Mouse (Mus musculus) hindbrain, embryonic 15.5 days (tissue): Measurements from ENCODE around the gene Gpc6. TPM values are rescaled to one million over a fixed set of nuclear protein-coding genes. Genes with fewer than 3 reads are reported as not detected.

ENCODE experiments used
- ATAC-seq: fragments of 200-750 bp; cut with Nextera tagmentation; 2 replicates; pipeline ENCODE4 v1.8.0; 2017; ENCODE audit warnings: low read depth, moderate number of reproducible peaks, moderate TSS enrichment; ENCODE audit not compliant: low FRiP score
- H3K27ac ChIP-seq: fragments of 300-500 bp; sonication (generic); replicated peaks from 2 replicates; pipeline ENCODE4 v1.5.1; 2015; ENCODE audit warnings: mild to moderate bottlenecking, inconsistent platforms
- H3K27me3 ChIP-seq: fragments of 300-500 bp; sonication (generic); 2 replicates; pipeline ENCODE4 v1.6.1; 2015; ENCODE audit warnings: control low read depth, inconsistent platforms
- H3K36me3 ChIP-seq: fragments of 300-500 bp; sonication (generic); 2 replicates; pipeline ENCODE4 v1.6.1; 2015; ENCODE audit warnings: control low read depth, inconsistent platforms
- H3K4me1 ChIP-seq: fragments of 300-500 bp; sonication (generic); replicated peaks from 2 replicates; pipeline ENCODE4 v1.6.1; 2015; ENCODE audit warnings: control low read depth, inconsistent platforms
- H3K4me2 ChIP-seq: fragments of 300-500 bp; sonication (generic); 2 replicates; pipeline ENCODE4 v1.6.1; 2015; ENCODE audit warnings: moderate library complexity, mild to moderate bottlenecking, inconsistent platforms
- H3K4me3 ChIP-seq: fragments of 300-500 bp; sonication (generic); 2 replicates; pipeline ENCODE4 v1.5.1; 2015; ENCODE audit warnings: mild to moderate bottlenecking, inconsistent platforms
- H3K9ac ChIP-seq: fragments of 300-500 bp; sonication (generic); 2 replicates; pipeline ENCODE4 v1.6.1; 2015; ENCODE audit warnings: inconsistent platforms
- H3K9me3 ChIP-seq: fragments of 300-500 bp; sonication (generic); 2 replicates; pipeline ENCODE4 v1.6.1; 2016; ENCODE audit warnings: control low read depth, inconsistent platforms
- WGBS: fragments of 180-500 bp; shearing (Covaris S2); methylation state at CpG from one replicate; pipeline ENCODE4 v1.1.7; 2015; 5-methylcytosine and 5-hydroxymethylcytosine counted together
- polyA plus RNA-seq: library from polyadenylated mRNA; unstranded; fragments of >200 nt; fragmentation: Nextera tagmentation; extraction: Ambion mirVana; gene quantifications from 2 replicates; pipeline ENCODE4 v1.2.1, GENCODE M21; 2015

The Gpc6 gene
- polyA plus RNA-seq, 1 experiment from 2014 or later: 19.6 TPM

GRCm38 (mm10) chr14:117892026-117892425, 966.9 kb downstream of the Gpc6 start:
- no peak for ATAC-seq
- Histone ChIP-seq H3K27ac (no peak overlapping the region), H3K36me3 (no peaks in the 10 kb centered on the region), H3K27me3 (no peaks in the 10 kb centered on the region), H3K4me2 (no peak overlapping the region), H3K9ac (no peak overlapping the region), H3K9me3 (no peaks in the 10 kb centered on the region), H3K4me3 (no peak overlapping the region), H3K4me1 (peaks cover 10% of the 10 kb centered on the region; the same call in 1 of the 2 replicates)
- 86% methylated on average over 4 of the region's 4 CpGs for WGBS

- H3K4me3 ChIP-seq: peak overlapping the region; percentile 16; the same call in 1 of the 2 replicates
- H3K9ac ChIP-seq: no peak overlapping the region
- no peaks in the 10 kb centered on the region for H3K36me3 ChIP-seq
These were observed 969.9 kb downstream of the Gpc6 start for GRCm38 (mm10) chr14:117894869-117895538.

GRCm38 (mm10) chr14:117895539-117895912, 970.4 kb downstream of the Gpc6 start:
- Histone ChIP-seq H3K4me2 (peak overlapping the region; percentile 39), H3K4me1 (peaks cover 10% of the 10 kb centered on the region; the same call in 1 of the 2 replicates), H3K9me3 (no peaks in the 10 kb centered on the region), H3K36me3 (no peaks in the 10 kb centered on the region), H3K4me3 (peak overlapping the region; percentile 16; the same call in 1 of the 2 replicates), H3K27ac (peak overlapping the region; percentile 64), H3K27me3 (no peaks in the 10 kb centered on the region), H3K9ac (no peak overlapping the region)
- 0 out of 2 replicates have a peak, but pooled peaks have one; percentile 35 for ATAC-seq
- WGBS: 66% methylated on average over 16 of the region's 16 CpGs

More at GRCm38 (mm10) chr14:117894869-117895538, 969.9 kb downstream of the Gpc6 start:
- peak overlapping the region; percentile 64 for H3K27ac ChIP-seq
- no peaks in the 10 kb centered on the region for H3K27me3 ChIP-seq
- peak overlapping the region; percentile 39 for H3K4me2 ChIP-seq
- no peaks in the 10 kb centered on the region for H3K9me3 ChIP-seq
- 63% methylated on average over 10 of the region's 10 CpGs for WGBS
- H3K4me1 ChIP-seq: peaks cover 10% of the 10 kb centered on the region; the same call in 1 of the 2 replicates
- peak; percentile 47; the same call in 1 of the 2 replicates for ATAC-seq

- Histone ChIP-seq H3K9me3 (no peaks in the 10 kb centered on the region), H3K9ac (no peak overlapping the region), H3K27me3 (no peaks in the 10 kb centered on the region), H3K27ac (no peak overlapping the region), H3K4me1 (peaks cover 15% of the 10 kb centered on the region), H3K4me2 (no peak overlapping the region), H3K4me3 (no peak overlapping the region), H3K36me3 (no peaks in the 10 kb centered on the region)
- no peak for ATAC-seq
- WGBS: 80% methylated on average over 9 of the region's 9 CpGs
These were observed 979.2 kb downstream of the Gpc6 start for GRCm38 (mm10) chr14:117904300-117904699.

GRCm38 (mm10) chr14:117905701-117906100, 980.6 kb downstream of the Gpc6 start:
- Histone ChIP-seq H3K4me1 (peaks cover 19% of the 10 kb centered on the region), H3K9ac (no peak overlapping the region), H3K4me2 (peak overlapping the region; percentile 21; the same call in 1 of the 2 replicates), H3K27ac (no peak overlapping the region), H3K27me3 (no peaks in the 10 kb centered on the region), H3K4me3 (no peak overlapping the region), H3K36me3 (no peaks in the 10 kb centered on the region), H3K9me3 (no peaks in the 10 kb centered on the region)
- ATAC-seq: no peak; the same call in 1 of the 2 replicates
- 9% methylated on average over 10 of the region's 10 CpGs for WGBS

- Histone ChIP-seq H3K9me3 (no peaks in the 10 kb centered on the region), H3K4me1 (peaks cover 19% of the 10 kb centered on the region), H3K4me2 (0 out of 2 replicates have a peak overlapping the region, but pooled peaks have one; percentile 21), H3K27me3 (no peaks in the 10 kb centered on the region), H3K36me3 (no peaks in the 10 kb centered on the region), H3K27ac (no peak overlapping the region), H3K4me3 (no peak overlapping the region), H3K9ac (no peak overlapping the region)
- ATAC-seq: peak; percentile 10; the same call in 1 of the 2 replicates
- 23% methylated on average over 5 of the region's 5 CpGs for WGBS
These were observed 981.2 kb downstream of the Gpc6 start for GRCm38 (mm10) chr14:117906361-117906760.

GRCm38 (mm10) chr14:117908231-117908920, 983.3 kb downstream of the Gpc6 start:
- no peak for ATAC-seq
- H3K4me3 ChIP-seq: no peak overlapping the region
- H3K9me3 ChIP-seq: no peaks in the 10 kb centered on the region
- no peak overlapping the region for H3K4me2 ChIP-seq
- no peak overlapping the region for H3K27ac ChIP-seq
- peaks cover 19% of the 10 kb centered on the region for H3K4me1 ChIP-seq
- no peaks in the 10 kb centered on the region for H3K36me3 ChIP-seq
- no peak overlapping the region for H3K9ac ChIP-seq
- 78% methylated on average over 8 of the region's 8 CpGs for WGBS
- no peaks in the 10 kb centered on the region for H3K27me3 ChIP-seq

- no peak overlapping the region for H3K27ac ChIP-seq
- no peaks in the 10 kb centered on the region for H3K27me3 ChIP-seq
- ATAC-seq: no peak
- H3K4me2 ChIP-seq: no peak overlapping the region
- no peak overlapping the region for H3K9ac ChIP-seq
- H3K36me3 ChIP-seq: no peaks in the 10 kb centered on the region
- WGBS: 59% methylated on average over 4 of the region's 4 CpGs
- no peaks in the 10 kb centered on the region for H3K9me3 ChIP-seq
- H3K4me1 ChIP-seq: peaks cover 19% of the 10 kb centered on the region
- H3K4me3 ChIP-seq: no peak overlapping the region
These were observed 983.9 kb downstream of the Gpc6 start for GRCm38 (mm10) chr14:117909046-117909445.

- no peaks in the 10 kb centered on the region for H3K27me3 ChIP-seq
- no peak overlapping the region for H3K27ac ChIP-seq
- H3K4me3 ChIP-seq: no peak overlapping the region
- WGBS: 19% methylated on average over 7 of the region's 7 CpGs
- peaks cover 14% of the 10 kb centered on the region for H3K4me1 ChIP-seq
- no peak overlapping the region for H3K4me2 ChIP-seq
- no peaks in the 10 kb centered on the region for H3K9me3 ChIP-seq
- no peak overlapping the region for H3K9ac ChIP-seq
- no peaks in the 10 kb centered on the region for H3K36me3 ChIP-seq
- ATAC-seq: no peak
These were observed 985.2 kb downstream of the Gpc6 start for GRCm38 (mm10) chr14:117910323-117910722.

- Histone ChIP-seq H3K36me3 (no peaks in the 10 kb centered on the region), H3K4me2 (no peak overlapping the region), H3K4me3 (no peak overlapping the region), H3K4me1 (0 out of 2 replicates have a peak, but pooled peaks cover 3% of the 10 kb centered on the region), H3K27me3 (no peaks in the 10 kb centered on the region), H3K27ac (no peak overlapping the region), H3K9ac (no peak overlapping the region), H3K9me3 (no peaks in the 10 kb centered on the region)
- WGBS: 92% methylated on average over 10 of the region's 10 CpGs
- no peak for ATAC-seq
These were observed 987.6 kb downstream of the Gpc6 start for GRCm38 (mm10) chr14:117912624-117913270.

- Histone ChIP-seq H3K27ac (no peak overlapping the region), H3K9me3 (no peaks in the 10 kb centered on the region), H3K36me3 (no peaks in the 10 kb centered on the region), H3K4me2 (no peak overlapping the region), H3K4me1 (no peaks in the 10 kb centered on the region), H3K4me3 (no peak overlapping the region), H3K27me3 (no peaks in the 10 kb centered on the region), H3K9ac (no peak overlapping the region)
- 64% methylated on average over 8 of the region's 8 CpGs for WGBS
- no peak for ATAC-seq
These were observed 991.5 kb downstream of the Gpc6 start for GRCm38 (mm10) chr14:117916577-117916976.

- no peak overlapping the region for H3K27ac ChIP-seq
- H3K4me3 ChIP-seq: no peak overlapping the region
- H3K9me3 ChIP-seq: no peaks in the 10 kb centered on the region
- H3K9ac ChIP-seq: no peak overlapping the region
- H3K4me1 ChIP-seq: no peaks in the 10 kb centered on the region
- ATAC-seq: no peak
- H3K36me3 ChIP-seq: no peaks in the 10 kb centered on the region
- WGBS: 84% methylated on average over 10 of the region's 10 CpGs
- H3K27me3 ChIP-seq: no peaks in the 10 kb centered on the region
- H3K4me2 ChIP-seq: no peak overlapping the region
These were observed 993.6 kb downstream of the Gpc6 start for GRCm38 (mm10) chr14:117918724-117919123.
